Mouse (Mus musculus): ENCODE measurements around the gene Il27ra. TPM values are rescaled to one million over a fixed set of nuclear protein-coding genes. Genes with fewer than 3 reads are reported as not detected.
A peak's percentile ranks its signal among the peaks of the same experiment; 100 is the strongest.

Gene Il27ra
- polyA plus RNA-seq, 1 experiment: not detected

DNA sequence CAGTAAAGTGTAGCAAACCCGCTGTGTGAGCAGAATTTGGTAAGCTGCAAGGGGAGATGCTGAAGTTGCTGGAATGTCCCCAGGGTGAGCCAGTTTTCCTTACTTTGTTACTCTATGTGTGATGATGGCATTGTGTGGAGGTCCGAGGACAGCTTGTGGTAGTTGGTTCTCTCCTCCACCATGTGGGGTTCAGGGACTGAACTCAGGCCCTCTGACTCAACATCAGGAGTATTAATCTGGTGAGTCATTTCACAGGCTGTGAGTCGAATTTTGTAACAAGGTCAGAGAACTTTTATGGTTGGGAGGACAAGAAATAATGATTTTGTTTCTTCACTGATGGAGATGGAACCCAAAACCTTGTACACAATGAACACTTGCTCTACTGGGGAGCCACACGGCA lies 9.6 kb downstream of the Il27ra start:
- WGBS: 62% methylated on average over 4 of the region's 4 CpGs

DNA sequence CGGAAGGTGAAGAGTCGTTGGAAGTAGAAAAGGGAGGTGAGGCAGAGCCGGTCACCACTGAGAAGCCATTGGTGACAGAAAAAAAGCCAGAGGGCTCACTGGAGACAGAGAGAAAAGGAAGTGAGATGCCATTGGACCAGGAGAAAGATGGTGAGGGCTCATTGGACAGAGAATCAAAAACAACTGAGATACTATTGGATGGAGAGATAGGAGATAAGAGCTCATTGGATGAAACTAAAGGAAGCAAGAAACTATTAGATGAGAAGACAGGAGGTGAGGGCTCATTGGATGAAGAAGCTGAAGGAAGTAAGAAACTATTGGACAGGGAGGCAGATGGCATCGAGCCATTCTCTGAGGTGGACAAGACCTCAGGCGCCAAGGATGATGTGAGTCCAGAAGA lies 13.1 kb downstream of the Il27ra start:
- H3K4me1 ChIP-seq (ENCODE audit: control insufficient read depth, insufficient read depth, low read length): peaks cover 11% of the 10 kb centered on the region
- TF ChIP-seq POLR2A (IDR thresholded peaks at IDR 0.05; ENCODE audit: insufficient read depth, low read depth, low read length) (no peak), CTCF (IDR thresholded peaks at IDR 0.05; ENCODE audit: insufficient read depth, low read depth, low read length) (no peak)
- WGBS: 92% methylated on average over 5 of the region's 5 CpGs

More for the DNA sequence above, 9.6 kb downstream of the Il27ra start:
- Histone ChIP-seq H3K27ac (ENCODE audit: insufficient read depth, low read depth, low read length) (no peak overlapping the region), H3K4me1 (ENCODE audit: control insufficient read depth, insufficient read depth, low read length) (0 out of 2 replicates have a peak, but pooled peaks cover 2% of the 10 kb centered on the region), H3K4me3 (ENCODE audit: insufficient read depth, low read depth, low read length) (no peak overlapping the region)
- no peak for TF ChIP-seq POLR2A (IDR thresholded peaks at IDR 0.05; ENCODE audit: insufficient read depth, low read depth, low read length)
- TF ChIP-seq CTCF (IDR thresholded peaks at IDR 0.05; ENCODE audit: insufficient read depth, low read depth, low read length): no peak

GRCm38 (mm10) chr8:84027449-84027848 lies 14.9 kb downstream of the Il27ra start:
- Histone ChIP-seq H3K4me3 (ENCODE audit: insufficient read depth, low read depth, low read length) (no peak overlapping the region), H3K27ac (ENCODE audit: insufficient read depth, low read depth, low read length) (no peak overlapping the region), H3K4me1 (ENCODE audit: control insufficient read depth, insufficient read depth, low read length) (peaks cover 10% of the 10 kb centered on the region)
- TF ChIP-seq CTCF (IDR thresholded peaks at IDR 0.05; ENCODE audit: insufficient read depth, low read depth, low read length) (no peak), POLR2A (IDR thresholded peaks at IDR 0.05; ENCODE audit: insufficient read depth, low read depth, low read length) (no peak)
- 34% methylated on average over 10 of the region's 10 CpGs for WGBS

More for the DNA sequence above, 13.1 kb downstream of the Il27ra start:
- H3K4me3 ChIP-seq (ENCODE audit: insufficient read depth, low read depth, low read length): no peak overlapping the region
- no peak overlapping the region for H3K27ac ChIP-seq (ENCODE audit: insufficient read depth, low read depth, low read length)

DNA sequence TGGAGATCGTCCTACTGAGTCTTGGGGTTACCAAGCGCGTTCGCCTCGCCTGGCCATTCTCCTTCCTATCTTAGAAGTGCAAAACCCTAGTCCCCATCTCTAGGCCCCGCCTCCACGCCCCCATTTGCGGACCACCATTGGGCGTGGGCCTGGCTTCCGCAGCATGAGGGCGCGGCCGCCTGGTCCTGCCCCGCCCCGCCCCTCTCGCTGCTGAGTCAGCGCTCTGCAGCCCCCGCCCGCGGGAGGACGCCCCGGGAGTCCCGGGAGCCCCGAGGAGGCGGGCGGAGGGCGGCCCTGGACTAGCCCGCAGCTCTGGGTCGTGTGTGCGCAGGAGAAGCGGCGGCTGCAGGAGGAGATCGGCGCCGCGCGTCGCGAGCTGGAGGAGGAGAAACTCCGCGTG lies 16.5 kb downstream of the Il27ra start:
- no peak for TF ChIP-seq POLR2A (IDR thresholded peaks at IDR 0.05; ENCODE audit: insufficient read depth, low read depth, low read length)
- TF ChIP-seq CTCF (IDR thresholded peaks at IDR 0.05; ENCODE audit: insufficient read depth, low read depth, low read length): no peak
- H3K27ac ChIP-seq (ENCODE audit: insufficient read depth, low read depth, low read length): no peak overlapping the region
- peak overlapping the region; percentile 31 for H3K4me3 ChIP-seq (ENCODE audit: insufficient read depth, low read depth, low read length)
- under 1% methylated on average over 41 of the region's 41 CpGs for WGBS
- peaks cover 10% of the 10 kb centered on the region for H3K4me1 ChIP-seq (ENCODE audit: control insufficient read depth, insufficient read depth, low read length)

- no peak overlapping the region for H3K4me3 ChIP-seq (ENCODE audit: insufficient read depth, low read depth, low read length)
- TF ChIP-seq CTCF (IDR thresholded peaks at IDR 0.05; ENCODE audit: insufficient read depth, low read depth, low read length): peak; percentile 54; the same call in 1 of the 2 replicates
- no peak for TF ChIP-seq POLR2A (IDR thresholded peaks at IDR 0.05; ENCODE audit: insufficient read depth, low read depth, low read length)
- H3K4me1 ChIP-seq (ENCODE audit: control insufficient read depth, insufficient read depth, low read length): peaks cover 10% of the 10 kb centered on the region
- 23% methylated on average over 10 of the region's 10 CpGs for WGBS
- H3K27ac ChIP-seq (ENCODE audit: insufficient read depth, low read depth, low read length): no peak overlapping the region
Observed at GRCm38 (mm10) chr8:84024171-84024570, 18.2 kb downstream of the Il27ra start.

DNA sequence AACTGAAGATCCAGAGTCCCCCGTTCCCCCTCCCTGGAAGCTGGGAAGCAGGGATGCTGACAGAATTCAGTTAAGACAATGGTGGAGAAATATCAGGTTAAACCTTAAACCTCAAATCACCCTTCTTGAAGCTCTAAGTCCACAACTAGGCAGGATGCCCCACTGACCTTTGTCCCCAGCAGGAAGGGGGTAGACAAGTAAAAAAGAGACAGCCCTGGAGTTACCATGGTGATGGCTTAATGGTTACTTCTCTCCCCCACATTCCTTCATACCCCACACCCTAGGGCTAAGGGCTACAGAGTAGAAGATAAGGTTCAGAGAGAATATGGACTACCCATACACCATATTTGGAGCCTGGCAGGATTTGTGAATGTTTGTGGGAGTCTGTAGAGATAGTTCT lies 18.8 kb downstream of the Il27ra start:
- 91% methylated on average over 1 of the region's 1 CpGs for WGBS
- no peak overlapping the region for H3K4me3 ChIP-seq (ENCODE audit: insufficient read depth, low read depth, low read length)
- H3K4me1 ChIP-seq (ENCODE audit: control insufficient read depth, insufficient read depth, low read length): peaks cover 10% of the 10 kb centered on the region
- H3K27ac ChIP-seq (ENCODE audit: insufficient read depth, low read depth, low read length): no peak overlapping the region
- TF ChIP-seq POLR2A (IDR thresholded peaks at IDR 0.05; ENCODE audit: insufficient read depth, low read depth, low read length) (no peak), CTCF (IDR thresholded peaks at IDR 0.05; ENCODE audit: insufficient read depth, low read depth, low read length) (no peak)

GRCm38 (mm10) chr8:84023085-84023484 lies 19.3 kb downstream of the Il27ra start:
- Histone ChIP-seq H3K4me3 (ENCODE audit: insufficient read depth, low read depth, low read length) (no peak overlapping the region), H3K4me1 (ENCODE audit: control insufficient read depth, insufficient read depth, low read length) (peaks cover 10% of the 10 kb centered on the region), H3K27ac (ENCODE audit: insufficient read depth, low read depth, low read length) (no peak overlapping the region)
- no peak for TF ChIP-seq POLR2A (IDR thresholded peaks at IDR 0.05; ENCODE audit: insufficient read depth, low read depth, low read length)
- no peak for TF ChIP-seq CTCF (IDR thresholded peaks at IDR 0.05; ENCODE audit: insufficient read depth, low read depth, low read length)
- 60% methylated on average over 5 of the region's 5 CpGs for WGBS

GRCm38 (mm10) chr8:84021569-84021968 lies 20.8 kb downstream of the Il27ra start:
- TF ChIP-seq POLR2A (IDR thresholded peaks at IDR 0.05; ENCODE audit: insufficient read depth, low read depth, low read length) (no peak), CTCF (IDR thresholded peaks at IDR 0.05; ENCODE audit: insufficient read depth, low read depth, low read length) (no peak)
- peaks cover 9% of the 10 kb centered on the region for H3K4me1 ChIP-seq (ENCODE audit: control insufficient read depth, insufficient read depth, low read length)
- no peak overlapping the region for H3K27ac ChIP-seq (ENCODE audit: insufficient read depth, low read depth, low read length)
- H3K4me3 ChIP-seq (ENCODE audit: insufficient read depth, low read depth, low read length): no peak overlapping the region
- 63% methylated on average over 12 of the region's 12 CpGs for WGBS

DNA sequence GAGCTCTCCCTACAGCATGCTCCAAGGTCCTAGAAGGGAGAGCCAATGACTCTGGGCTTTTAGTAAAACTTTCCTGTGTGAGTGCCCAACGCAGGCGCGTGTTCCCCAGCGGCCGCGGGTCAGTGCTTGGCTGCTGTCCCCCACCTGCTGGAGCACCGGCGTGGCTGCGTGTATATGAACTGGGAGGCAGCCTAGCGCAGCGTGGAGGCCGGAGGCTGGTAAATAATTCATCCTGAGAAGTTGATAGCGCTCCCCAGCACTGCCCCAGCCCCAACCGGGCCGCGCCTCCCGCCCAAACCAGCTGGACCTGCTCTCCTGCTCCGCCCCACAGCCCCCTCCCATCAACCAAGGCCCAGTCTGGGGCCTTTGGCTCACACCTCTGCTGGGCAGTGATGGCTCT lies 21.3 kb downstream of the Il27ra start, which contains the start of gene Palm3:
Gene Palm3 (plus strand): TSS at position 376 of the 400 bp plus-strand sequence.
- WGBS: 32% methylated on average over 18 of the region's 18 CpGs
- TF ChIP-seq CTCF (IDR thresholded peaks at IDR 0.05; ENCODE audit: insufficient read depth, low read depth, low read length): no peak
- TF ChIP-seq POLR2A (IDR thresholded peaks at IDR 0.05; ENCODE audit: insufficient read depth, low read depth, low read length): no peak

GRCm38 (mm10) chr8:84019738-84020137 lies 22.7 kb downstream of the Il27ra start:
- no peak for TF ChIP-seq POLR2A (IDR thresholded peaks at IDR 0.05; ENCODE audit: insufficient read depth, low read depth, low read length)
- no peak for TF ChIP-seq CTCF (IDR thresholded peaks at IDR 0.05; ENCODE audit: insufficient read depth, low read depth, low read length)
- Histone ChIP-seq H3K27ac (ENCODE audit: insufficient read depth, low read depth, low read length) (no peak overlapping the region), H3K4me3 (ENCODE audit: insufficient read depth, low read depth, low read length) (no peak overlapping the region), H3K4me1 (ENCODE audit: control insufficient read depth, insufficient read depth, low read length) (no peaks in the 10 kb centered on the region)
- WGBS: 89% methylated on average over 9 of the region's 9 CpGs

More for the DNA sequence above, 21.3 kb downstream of the Il27ra start, which contains the start of gene Palm3:
- Histone ChIP-seq H3K27ac (ENCODE audit: insufficient read depth, low read depth, low read length) (no peak within 1 kb of the TSS), H3K4me3 (ENCODE audit: insufficient read depth, low read depth, low read length) (no peak within 1 kb of the TSS), H3K4me1 (ENCODE audit: control insufficient read depth, insufficient read depth, low read length) (peaks cover 5% of the 10 kb centered on the region)
